Mouse (Mus musculus) embryonic facial prominence, embryonic 15.5 days (tissue): ENCODE results near the gene Fam133b. TPM values are rescaled to one million over a fixed set of nuclear protein-coding genes. Genes with fewer than 3 reads are reported as not detected.

Source experiments
- ATAC-seq: fragments of 200-750 bp; cut with Nextera tagmentation; 2 replicates; pipeline ENCODE4 v1.8.0; 2017; ENCODE audit warnings: low read depth, moderate TSS enrichment; ENCODE audit not compliant: insufficient number of reproducible peaks, low FRiP score, low TSS enrichment
- H3K27ac ChIP-seq: fragments of 300-500 bp; sonication (generic); replicated peaks from 2 replicates; pipeline ENCODE4 v1.5.1; 2015; ENCODE audit warnings: mild to moderate bottlenecking, inconsistent platforms
- H3K27me3 ChIP-seq: fragments of 300-500 bp; sonication (generic); 2 replicates; pipeline ENCODE4 v1.6.1; 2015; ENCODE audit warnings: inconsistent platforms
- H3K36me3 ChIP-seq: fragments of 300-500 bp; sonication (generic); 2 replicates; pipeline ENCODE4 v1.6.1; 2015; ENCODE audit warnings: mild to moderate bottlenecking, inconsistent platforms
- H3K4me1 ChIP-seq: fragments of 300-500 bp; sonication (generic); 2 replicates; pipeline ENCODE4 v1.6.1; 2015; ENCODE audit warnings: inconsistent platforms
- H3K4me2 ChIP-seq: fragments of 300-500 bp; sonication (generic); replicated peaks from 2 replicates; pipeline ENCODE4 v1.6.1; 2015; ENCODE audit warnings: mild to moderate bottlenecking, inconsistent platforms
- H3K4me3 ChIP-seq: fragments of 300-500 bp; sonication (generic); replicated peaks from 2 replicates; pipeline ENCODE4 v1.5.1; 2015; ENCODE audit warnings: mild to moderate bottlenecking, inconsistent platforms
- H3K9ac ChIP-seq: fragments of 300-500 bp; sonication (generic); 2 replicates; pipeline ENCODE4 v1.6.1; 2015; ENCODE audit warnings: inconsistent platforms
- H3K9me3 ChIP-seq: fragments of 300-500 bp; sonication (generic); replicated peaks from 2 replicates; pipeline ENCODE4 v1.6.1; 2016; ENCODE audit warnings: inconsistent platforms
- WGBS: fragments of 180-500 bp; shearing (Covaris S2); methylation state at CpG from one replicate; pipeline ENCODE4 v1.1.7; 2015; 5-methylcytosine and 5-hydroxymethylcytosine counted together
- polyA plus RNA-seq: library from polyadenylated mRNA; unstranded; fragments of >200 nt; fragmentation: Nextera tagmentation; extraction: Ambion mirVana; gene quantifications from 2 replicates; pipeline ENCODE4 v1.2.1, GENCODE M21; 2015

Fam133b gene
- polyA plus RNA-seq, 1 experiment from 2014 or later = 26.9 TPM

GRCm38 (mm10) chr5:3504453-3504852, 39.2 kb upstream of the Fam133b start:
- no peak overlapping the region for H3K4me2 ChIP-seq
- no peaks in the 10 kb centered on the region for H3K9me3 ChIP-seq
- 78% methylated on average over 4 of the region's 4 CpGs for WGBS
- ATAC-seq = no peak
- H3K27ac ChIP-seq = no peak overlapping the region
- no peak overlapping the region for H3K4me3 ChIP-seq
- no peaks in the 10 kb centered on the region for H3K27me3 ChIP-seq
- no peaks in the 10 kb centered on the region for H3K36me3 ChIP-seq
- no peak overlapping the region for H3K9ac ChIP-seq
- H3K4me1 ChIP-seq = no peaks in the 10 kb centered on the region

- no peak for ATAC-seq
- Histone ChIP-seq H3K4me1 (no peaks in the 10 kb centered on the region), H3K9me3 (no peaks in the 10 kb centered on the region), H3K36me3 (no peaks in the 10 kb centered on the region), H3K27me3 (no peaks in the 10 kb centered on the region), H3K4me3 (no peak overlapping the region), H3K4me2 (no peak overlapping the region), H3K27ac (no peak overlapping the region), H3K9ac (no peak overlapping the region)
- 68% methylated on average over 2 of the region's 2 CpGs for WGBS
Measured at GRCm38 (mm10) chr5:3505553-3505952, 38.1 kb upstream of the Fam133b start.

- H3K4me2 ChIP-seq = no peak overlapping the region
- H3K4me1 ChIP-seq = 0 out of 2 replicates have a peak, but pooled peaks cover 5% of the 10 kb centered on the region
- H3K4me3 ChIP-seq = no peak overlapping the region
- H3K9me3 ChIP-seq = no peaks in the 10 kb centered on the region
- H3K27me3 ChIP-seq = no peaks in the 10 kb centered on the region
- H3K27ac ChIP-seq = no peak overlapping the region
- H3K9ac ChIP-seq = no peak overlapping the region
- no peaks in the 10 kb centered on the region for H3K36me3 ChIP-seq
- WGBS = 71% methylated on average over 7 of the region's 7 CpGs
- no peak for ATAC-seq
Measured at GRCm38 (mm10) chr5:3508480-3509381, 34.9 kb upstream of the Fam133b start.

- 82% methylated on average over 3 of the region's 3 CpGs for WGBS
- ATAC-seq = no peak
Measured at GRCm38 (mm10) chr5:3509503-3509902, 34.1 kb upstream of the Fam133b start.

GRCm38 (mm10) chr5:3511097-3511795, 32.4 kb upstream of the Fam133b start:
- no peaks in the 10 kb centered on the region for H3K9me3 ChIP-seq
- H3K4me3 ChIP-seq = no peak overlapping the region
- H3K27ac ChIP-seq = no peak overlapping the region
- no peaks in the 10 kb centered on the region for H3K27me3 ChIP-seq
- 0 out of 2 replicates have a peak, but pooled peaks cover 5% of the 10 kb centered on the region for H3K4me1 ChIP-seq
- H3K9ac ChIP-seq = no peak overlapping the region
- H3K4me2 ChIP-seq = no peak overlapping the region
- no peaks in the 10 kb centered on the region for H3K36me3 ChIP-seq
- 46% methylated on average over 10 of the region's 10 CpGs for WGBS
- ATAC-seq = no peak

More at GRCm38 (mm10) chr5:3509503-3509902, 34.1 kb upstream of the Fam133b start:
- no peaks in the 10 kb centered on the region for H3K27me3 ChIP-seq
- no peak overlapping the region for H3K9ac ChIP-seq
- H3K9me3 ChIP-seq = no peaks in the 10 kb centered on the region
- H3K4me3 ChIP-seq = no peak overlapping the region
- H3K36me3 ChIP-seq = no peaks in the 10 kb centered on the region
- H3K4me2 ChIP-seq = no peak overlapping the region
- H3K27ac ChIP-seq = no peak overlapping the region
- 0 out of 2 replicates have a peak, but pooled peaks cover 5% of the 10 kb centered on the region for H3K4me1 ChIP-seq

GRCm38 (mm10) chr5:3512584-3512983, 31.0 kb upstream of the Fam133b start:
- WGBS = 50% methylated on average over 4 of the region's 4 CpGs
- Histone ChIP-seq H3K4me1 (0 out of 2 replicates have a peak, but pooled peaks cover 5% of the 10 kb centered on the region), H3K9me3 (no peaks in the 10 kb centered on the region), H3K4me3 (no peak overlapping the region), H3K27ac (no peak overlapping the region), H3K27me3 (no peaks in the 10 kb centered on the region), H3K36me3 (no peaks in the 10 kb centered on the region), H3K9ac (no peak overlapping the region), H3K4me2 (no peak overlapping the region)
- ATAC-seq = no peak

GRCm38 (mm10) chr5:3514901-3515311, 28.7 kb upstream of the Fam133b start:
- Histone ChIP-seq H3K4me2 (no peak overlapping the region), H3K27me3 (no peaks in the 10 kb centered on the region), H3K4me1 (0 out of 2 replicates have a peak, but pooled peaks cover 5% of the 10 kb centered on the region), H3K4me3 (no peak overlapping the region), H3K9me3 (no peaks in the 10 kb centered on the region), H3K27ac (no peak overlapping the region), H3K36me3 (no peaks in the 10 kb centered on the region), H3K9ac (no peak overlapping the region)
- WGBS = 63% methylated on average over 8 of the region's 8 CpGs
- no peak for ATAC-seq

GRCm38 (mm10) chr5:3515477-3515876, 28.2 kb upstream of the Fam133b start:
- Histone ChIP-seq H3K4me3 (no peak overlapping the region), H3K4me2 (no peak overlapping the region), H3K27me3 (no peaks in the 10 kb centered on the region), H3K9ac (no peak overlapping the region), H3K9me3 (no peaks in the 10 kb centered on the region), H3K27ac (no peak overlapping the region), H3K36me3 (no peaks in the 10 kb centered on the region), H3K4me1 (0 out of 2 replicates have a peak, but pooled peaks cover 5% of the 10 kb centered on the region)
- 82% methylated on average over 9 of the region's 9 CpGs for WGBS
- ATAC-seq = no peak

GRCm38 (mm10) chr5:3516481-3517075, 27.1 kb upstream of the Fam133b start:
- peaks cover 8% of the 10 kb centered on the region; the same call in 1 of the 2 replicates for H3K36me3 ChIP-seq
- no peak overlapping the region for H3K4me3 ChIP-seq
- no peaks in the 10 kb centered on the region for H3K9me3 ChIP-seq
- ATAC-seq = no peak
- no peak overlapping the region for H3K9ac ChIP-seq
- 48% methylated on average over 9 of the region's 9 CpGs for WGBS
- H3K4me2 ChIP-seq = no peak overlapping the region
- no peak overlapping the region for H3K27ac ChIP-seq
- no peaks in the 10 kb centered on the region for H3K4me1 ChIP-seq
- H3K27me3 ChIP-seq = no peaks in the 10 kb centered on the region

- Histone ChIP-seq H3K27me3 (no peaks in the 10 kb centered on the region), H3K9me3 (no peaks in the 10 kb centered on the region), H3K4me2 (no peak overlapping the region), H3K36me3 (peaks cover 11% of the 10 kb centered on the region), H3K4me1 (no peaks in the 10 kb centered on the region), H3K4me3 (no peak overlapping the region), H3K9ac (no peak overlapping the region), H3K27ac (no peak overlapping the region)
- no peak for ATAC-seq
- 82% methylated on average over 18 of the region's 18 CpGs for WGBS
Measured at GRCm38 (mm10) chr5:3520493-3521359, 22.9 kb upstream of the Fam133b start.
